Mouse (Mus musculus) limb, embryonic 14.5 days (tissue): ENCODE measurements at regions not wholly inside any gene's neighbourhood (a gene's known extent, or its start where the extent isn't known, plus 50 kb on each side); places are given as distances from the start of the nearest gene placed in this dataset.

Source experiments
- ATAC-seq: fragments of 200-750 bp; cut with Nextera tagmentation; 2 replicates; pipeline ENCODE4 v1.8.0; 2017; ENCODE audit warnings: low read depth, moderate number of reproducible peaks, moderate TSS enrichment; ENCODE audit not compliant: low FRiP score
- DNase-seq: peaks from one replicate; pipeline ENCODE4 v3.0.0-alpha.2; 2015; ENCODE audit warnings: low spot score
- H3K27ac ChIP-seq: fragments of 300-500 bp; sonication (generic); replicated peaks from 2 replicates; pipeline ENCODE4 v1.5.1; 2014; ENCODE audit warnings: low read depth, mild to moderate bottlenecking, low read length, moderate library complexity, mixed read lengths
- H3K27me3 ChIP-seq: fragments of 300-500 bp; sonication (generic); 2 replicates; pipeline ENCODE4 v1.6.1; 2014; ENCODE audit warnings: low read length, mixed read lengths; ENCODE audit not compliant: control insufficient read depth, insufficient read depth
- H3K36me3 ChIP-seq: fragments of 300-500 bp; sonication (generic); 2 replicates; pipeline ENCODE4 v1.6.1; 2014; ENCODE audit warnings: mild to moderate bottlenecking, low read length, moderate library complexity, mixed read lengths; ENCODE audit not compliant: control insufficient read depth, insufficient read depth
- H3K4me1 ChIP-seq: fragments of 300-500 bp; sonication (generic); 2 replicates; pipeline ENCODE4 v1.6.1; 2014; ENCODE audit warnings: antibody characterized with exemption, low read length, mixed read lengths; ENCODE audit not compliant: control insufficient read depth, insufficient read depth
- H3K4me2 ChIP-seq: fragments of 300-500 bp; sonication (generic); replicated peaks from 2 replicates; pipeline ENCODE4 v1.6.1; 2014; ENCODE audit warnings: low read depth, mild to moderate bottlenecking, low read length, moderate library complexity; ENCODE audit not compliant: severe bottlenecking
- H3K4me3 ChIP-seq: fragments of 300-500 bp; sonication (generic); replicated peaks from 2 replicates; pipeline ENCODE4 v1.5.1; 2014; ENCODE audit warnings: low read length
- H3K9ac ChIP-seq: fragments of 300-500 bp; sonication (generic); 2 replicates; pipeline ENCODE4 v1.6.1; 2014; ENCODE audit warnings: mild to moderate bottlenecking, low read depth, low read length, moderate library complexity; ENCODE audit not compliant: severe bottlenecking
- H3K9me3 ChIP-seq: fragments of 300-500 bp; sonication (generic); 2 replicates; pipeline ENCODE4 v1.6.1; 2016; ENCODE audit warnings: low read length; ENCODE audit not compliant: control insufficient read depth
- POLR2A ChIP-seq: fragments of 200-500 bp; IDR thresholded peaks from 2 replicates; pipeline ENCODE4 v1.8.0; 2012; ENCODE audit warnings: inconsistent platforms, mild to moderate bottlenecking, moderate library complexity, borderline replicate concordance; ENCODE audit not compliant: insufficient read depth, insufficient read length; ENCODE audit errors: extremely low read depth
- WGBS: fragments of 180-500 bp; shearing (Covaris S2); extraction: QIAGEN DNeasy Blood & Tissue Kit; methylation state at CpG from one replicate; pipeline ENCODE4 v1.1.7; 2014; 5-methylcytosine and 5-hydroxymethylcytosine counted together

GRCm38 (mm10) chr14:25372581-25372980 is 86.4 kb upstream of the Zmiz1 start:
- Histone ChIP-seq H3K9ac (no peak overlapping the region), H3K4me2 (no peak overlapping the region), H3K4me3 (no peak overlapping the region), H3K9me3 (no peaks in the 10 kb centered on the region), H3K27me3 (no peaks in the 10 kb centered on the region), H3K27ac (no peak overlapping the region), H3K4me1 (peaks cover 21% of the 10 kb centered on the region), H3K36me3 (no peaks in the 10 kb centered on the region)
- DNase-seq (no peak), ATAC-seq (no peak)
- 52% methylated on average over 4 of the region's 4 CpGs for WGBS
- no peak for TF ChIP-seq POLR2A

GRCm38 (mm10) chr14:25373167-25373566 is 85.8 kb upstream of the Zmiz1 start:
- Histone ChIP-seq H3K36me3 (no peaks in the 10 kb centered on the region), H3K4me2 (no peak overlapping the region), H3K9ac (no peak overlapping the region), H3K27me3 (no peaks in the 10 kb centered on the region), H3K4me3 (no peak overlapping the region), H3K9me3 (no peaks in the 10 kb centered on the region), H3K27ac (0 out of 2 replicates have a peak overlapping the region, but pooled peaks have one; percentile 26), H3K4me1 (peaks cover 21% of the 10 kb centered on the region)
- no peak for TF ChIP-seq POLR2A
- ATAC-seq (no peak), DNase-seq (no peak)
- WGBS: 92% methylated on average over 4 of the region's 4 CpGs

DNA sequence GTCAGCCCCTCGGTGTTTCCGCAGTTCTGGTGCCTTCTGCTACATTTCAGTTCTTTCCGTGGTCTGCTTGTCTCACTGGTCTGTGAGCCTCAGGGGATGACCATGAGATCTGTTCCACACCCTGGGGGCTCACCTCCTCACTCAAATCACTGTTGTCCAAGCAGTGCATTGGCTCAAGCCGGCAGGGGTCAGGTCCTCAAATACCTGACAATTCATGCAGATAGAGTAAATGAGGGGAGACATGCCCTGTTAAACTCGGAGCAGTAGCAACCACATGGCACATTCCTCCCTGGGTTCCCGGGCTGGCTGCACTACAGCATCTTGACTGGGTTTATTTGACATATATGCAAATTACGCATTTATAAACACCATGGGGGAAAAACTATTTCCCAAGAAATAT is 84.0 kb upstream of the Zmiz1 start:
- Histone ChIP-seq H3K9me3 (no peaks in the 10 kb centered on the region), H3K27ac (no peak overlapping the region), H3K4me1 (peaks cover 33% of the 10 kb centered on the region), H3K9ac (no peak overlapping the region), H3K4me2 (no peak overlapping the region), H3K4me3 (no peak overlapping the region), H3K36me3 (no peaks in the 10 kb centered on the region), H3K27me3 (no peaks in the 10 kb centered on the region)
- 70% methylated on average over 7 of the region's 7 CpGs for WGBS
- DNase-seq (no peak), ATAC-seq (no peak)
- no peak for TF ChIP-seq POLR2A

DNA sequence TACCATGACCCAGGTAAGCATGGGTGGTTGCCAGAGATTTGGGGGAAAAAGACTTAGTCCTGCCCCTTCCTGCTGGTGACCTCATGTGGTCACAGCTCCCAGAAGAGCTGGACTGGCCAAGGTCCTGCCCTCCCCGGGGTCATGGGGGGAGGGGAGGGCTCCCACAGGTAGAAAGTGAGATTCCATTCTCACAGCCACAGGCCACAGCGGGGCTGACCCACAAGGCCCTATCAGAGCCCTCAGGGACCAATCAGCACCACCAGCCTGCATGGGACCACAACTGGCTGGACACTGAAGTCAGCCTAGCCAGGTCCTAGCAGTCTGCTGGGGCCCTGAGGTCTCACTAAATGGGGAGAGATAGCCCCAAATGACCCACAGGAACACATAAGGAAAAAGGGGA is 81.9 kb upstream of the Zmiz1 start:
- H3K4me3 ChIP-seq: no peak overlapping the region
- no peak overlapping the region for H3K9ac ChIP-seq
- no peaks in the 10 kb centered on the region for H3K9me3 ChIP-seq
- ATAC-seq: no peak
- WGBS: 47% methylated on average over 2 of the region's 2 CpGs
- H3K27me3 ChIP-seq: no peaks in the 10 kb centered on the region
- peaks cover 17% of the 10 kb centered on the region for H3K4me1 ChIP-seq
- no peak for TF ChIP-seq POLR2A
- peak overlapping the region; percentile 98 for H3K27ac ChIP-seq
- no peak for DNase-seq
- no peaks in the 10 kb centered on the region for H3K36me3 ChIP-seq
- peak overlapping the region; percentile 68 for H3K4me2 ChIP-seq

- no peaks in the 10 kb centered on the region for H3K36me3 ChIP-seq
- ATAC-seq (peak; percentile 67), DNase-seq (peak; percentile 71)
- TF ChIP-seq POLR2A: no peak
- no peaks in the 10 kb centered on the region for H3K9me3 ChIP-seq
- peak overlapping the region; percentile 80; the same call in 1 of the 2 replicates for H3K9ac ChIP-seq
- 1% methylated on average over 8 of the region's 8 CpGs for WGBS
- peak overlapping the region; percentile 98 for H3K27ac ChIP-seq
- H3K27me3 ChIP-seq: no peaks in the 10 kb centered on the region
- H3K4me2 ChIP-seq: peak overlapping the region; percentile 68
- peaks cover 17% of the 10 kb centered on the region for H3K4me1 ChIP-seq
- H3K4me3 ChIP-seq: peak overlapping the region; percentile 41
Measured at GRCm38 (mm10) chr14:25377554-25377899, 81.5 kb upstream of the Zmiz1 start.
